Mouse (Mus musculus) lung, embryonic 16.5 days (tissue): ENCODE results near the gene Invs. TPM values are rescaled to one million over a fixed set of nuclear protein-coding genes. Genes with fewer than 3 reads are reported as not detected.

Experiments used
- ATAC-seq: fragments of 200-750 bp; cut with Nextera tagmentation; 2 replicates; pipeline ENCODE4 v1.8.0; 2017; ENCODE audit warnings: low read depth, mild to moderate bottlenecking, moderate library complexity
- H3K27ac ChIP-seq: fragments of 300-500 bp; sonication (generic); 2 replicates; pipeline ENCODE4 v1.5.1; 2014; ENCODE audit warnings: mild to moderate bottlenecking, control low read depth, low read length
- H3K27me3 ChIP-seq: fragments of 300-500 bp; sonication (generic); 2 replicates; pipeline ENCODE4 v1.6.1; 2014; ENCODE audit warnings: low read depth, low read length, mixed read lengths; ENCODE audit not compliant: control insufficient read depth, insufficient read depth
- H3K36me3 ChIP-seq: fragments of 300-500 bp; sonication (generic); 2 replicates; pipeline ENCODE4 v1.6.1; 2014; ENCODE audit warnings: low read length; ENCODE audit not compliant: control insufficient read depth, insufficient read depth
- H3K4me1 ChIP-seq: fragments of 300-500 bp; sonication (generic); replicated peaks from 2 replicates; pipeline ENCODE4 v1.6.1; 2014; ENCODE audit warnings: low read length, mixed read lengths; ENCODE audit not compliant: control insufficient read depth, insufficient read depth
- H3K4me2 ChIP-seq: fragments of 300-500 bp; sonication (generic); 2 replicates; pipeline ENCODE4 v1.6.1; 2014; ENCODE audit warnings: low read depth, low read length, control low read depth
- H3K4me3 ChIP-seq: fragments of 300-500 bp; sonication (generic); 2 replicates; pipeline ENCODE4 v1.5.1; 2014; ENCODE audit warnings: mild to moderate bottlenecking, low read length, control low read depth
- H3K9ac ChIP-seq: fragments of 300-500 bp; sonication (generic); 2 replicates; pipeline ENCODE4 v1.6.1; 2014; ENCODE audit warnings: low read length, control low read depth
- H3K9me3 ChIP-seq: fragments of 300-500 bp; sonication (generic); 2 replicates; pipeline ENCODE4 v1.6.1; 2016; ENCODE audit warnings: low read length; ENCODE audit not compliant: control insufficient read depth
- WGBS: fragments of 180-500 bp; shearing (Covaris S2); extraction: QIAGEN DNeasy Blood & Tissue Kit; methylation state at CpG from one replicate; pipeline ENCODE4 v1.1.7; 2014; 5-methylcytosine and 5-hydroxymethylcytosine counted together
- polyA plus RNA-seq: library from polyadenylated mRNA; unstranded; fragments of >200 nt; fragmentation: Nextera tagmentation; extraction: Ambion mirVana; gene quantifications from 2 replicates; pipeline ENCODE4 v1.2.1, GENCODE M21; 2015

Gene Invs
- polyA plus RNA-seq, 1 experiment from 2014 or later = 10.0 TPM

DNA sequence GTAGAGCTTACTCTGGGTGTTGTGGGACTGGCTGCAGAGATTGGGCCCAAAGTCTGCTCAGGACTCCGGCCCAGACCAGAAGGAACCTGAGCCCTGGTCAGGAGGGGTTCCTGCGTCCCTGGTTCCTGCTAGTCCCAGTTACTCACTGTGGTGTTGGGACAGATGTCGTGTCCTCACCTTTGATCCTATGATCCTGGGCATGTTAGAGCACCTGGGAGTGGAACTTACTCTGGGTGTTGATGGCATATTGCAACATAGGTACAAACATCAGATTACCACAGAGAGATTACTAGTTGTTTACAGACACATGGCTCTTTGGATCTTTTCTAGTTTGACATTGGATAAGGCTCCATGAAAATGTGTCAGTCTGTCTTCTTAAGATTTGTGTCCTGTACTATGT lies 35.3 kb downstream of the Invs start:
- 84% methylated on average over 3 of the region's 3 CpGs for WGBS

DNA sequence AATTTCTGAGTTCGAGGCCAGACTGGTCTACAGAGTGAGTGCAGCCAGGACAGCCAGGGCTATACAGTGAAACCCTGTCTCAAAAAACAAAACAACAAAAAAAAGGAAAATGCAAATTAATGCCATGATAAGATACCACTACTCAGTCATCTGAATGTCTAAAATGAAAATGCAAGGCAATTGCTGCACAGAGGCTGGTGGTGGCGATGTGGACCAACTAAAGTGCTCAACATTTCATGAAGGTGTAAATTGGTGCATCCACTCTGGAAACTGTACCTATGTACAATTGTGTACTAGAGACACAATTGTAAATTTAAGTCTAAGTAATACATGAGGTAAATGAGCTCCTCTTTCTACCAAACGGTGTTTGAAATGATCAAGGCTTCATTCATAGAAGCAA lies 36.5 kb downstream of the Invs start:
- no peak for ATAC-seq
- WGBS = 90% methylated on average over 3 of the region's 3 CpGs
- no peaks in the 10 kb centered on the region for H3K27me3 ChIP-seq
- no peak overlapping the region for H3K9ac ChIP-seq
- H3K4me3 ChIP-seq = no peak overlapping the region
- no peak overlapping the region for H3K27ac ChIP-seq
- H3K4me1 ChIP-seq = no peaks in the 10 kb centered on the region
- H3K36me3 ChIP-seq = no peaks in the 10 kb centered on the region
- no peaks in the 10 kb centered on the region for H3K9me3 ChIP-seq
- H3K4me2 ChIP-seq = no peak overlapping the region

More for the DNA sequence above, 35.3 kb downstream of the Invs start:
- H3K27me3 ChIP-seq = no peaks in the 10 kb centered on the region
- no peaks in the 10 kb centered on the region for H3K9me3 ChIP-seq
- H3K9ac ChIP-seq = no peak overlapping the region
- no peaks in the 10 kb centered on the region for H3K4me1 ChIP-seq
- H3K36me3 ChIP-seq = peaks cover 5% of the 10 kb centered on the region; the same call in 1 of the 2 replicates
- H3K4me2 ChIP-seq = no peak overlapping the region
- no peak overlapping the region for H3K4me3 ChIP-seq
- no peak for ATAC-seq
- H3K27ac ChIP-seq = no peak overlapping the region

GRCm38 (mm10) chr4:48321276-48321675 lies 41.7 kb downstream of the Invs start:
- WGBS = 59% methylated on average over 1 of the region's 1 CpGs
- Histone ChIP-seq H3K4me3 (no peak overlapping the region), H3K36me3 (no peaks in the 10 kb centered on the region), H3K4me1 (no peaks in the 10 kb centered on the region), H3K9me3 (no peaks in the 10 kb centered on the region), H3K9ac (no peak overlapping the region), H3K27me3 (no peaks in the 10 kb centered on the region), H3K4me2 (no peak overlapping the region), H3K27ac (no peak overlapping the region)
- no peak for ATAC-seq

DNA sequence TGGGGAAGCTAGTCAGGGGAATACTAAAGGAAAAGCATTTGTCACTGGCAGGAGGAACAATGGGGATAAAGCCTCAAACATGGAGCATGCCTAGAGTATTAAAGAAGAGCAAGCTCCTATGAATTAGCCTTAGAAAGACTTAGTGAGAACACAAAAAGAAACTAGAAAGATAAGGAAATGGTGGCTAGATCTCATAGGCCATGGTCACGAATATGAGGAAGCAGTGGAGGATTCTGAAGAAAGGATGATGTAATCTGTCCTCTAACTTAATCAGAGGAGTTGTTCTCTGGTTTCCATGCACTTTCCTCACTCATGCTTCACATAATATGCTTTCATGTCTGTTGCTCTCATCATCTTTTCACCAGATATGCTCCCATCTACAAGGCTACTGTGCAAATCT lies 42.5 kb downstream of the Invs start:
- Histone ChIP-seq H3K4me3 (no peak overlapping the region), H3K4me2 (no peak overlapping the region), H3K27ac (no peak overlapping the region), H3K4me1 (no peaks in the 10 kb centered on the region), H3K36me3 (no peaks in the 10 kb centered on the region), H3K9me3 (no peaks in the 10 kb centered on the region), H3K27me3 (no peaks in the 10 kb centered on the region), H3K9ac (no peak overlapping the region)
- WGBS = 50% methylated on average over 1 of the region's 1 CpGs
- no peak for ATAC-seq

DNA sequence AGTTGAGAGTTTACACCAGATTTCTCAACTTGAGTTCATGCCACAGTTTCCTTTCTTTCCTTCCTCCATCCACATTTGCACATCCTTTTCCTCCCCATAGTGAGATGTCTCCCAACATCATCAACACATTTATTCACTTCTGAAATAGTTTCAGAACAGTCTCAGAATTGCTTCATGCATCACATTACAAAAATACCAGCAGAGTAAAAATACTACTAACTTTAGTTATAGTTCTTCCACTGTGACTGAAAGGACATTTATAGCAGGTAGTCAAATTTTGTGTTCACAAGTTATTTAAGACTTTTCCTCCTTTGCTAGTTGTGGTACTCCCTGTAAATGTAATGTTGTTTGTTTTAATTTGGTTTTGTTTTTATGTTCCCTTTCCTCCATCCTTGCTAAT lies 47.6 kb downstream of the Invs start:
- no peak overlapping the region for H3K4me3 ChIP-seq
- H3K27me3 ChIP-seq = no peaks in the 10 kb centered on the region
- no peak overlapping the region for H3K27ac ChIP-seq
- no peaks in the 10 kb centered on the region for H3K36me3 ChIP-seq
- H3K9me3 ChIP-seq = no peaks in the 10 kb centered on the region
- H3K4me1 ChIP-seq = no peaks in the 10 kb centered on the region
- no peak overlapping the region for H3K4me2 ChIP-seq
- H3K9ac ChIP-seq = no peak overlapping the region
- no peak for ATAC-seq

DNA sequence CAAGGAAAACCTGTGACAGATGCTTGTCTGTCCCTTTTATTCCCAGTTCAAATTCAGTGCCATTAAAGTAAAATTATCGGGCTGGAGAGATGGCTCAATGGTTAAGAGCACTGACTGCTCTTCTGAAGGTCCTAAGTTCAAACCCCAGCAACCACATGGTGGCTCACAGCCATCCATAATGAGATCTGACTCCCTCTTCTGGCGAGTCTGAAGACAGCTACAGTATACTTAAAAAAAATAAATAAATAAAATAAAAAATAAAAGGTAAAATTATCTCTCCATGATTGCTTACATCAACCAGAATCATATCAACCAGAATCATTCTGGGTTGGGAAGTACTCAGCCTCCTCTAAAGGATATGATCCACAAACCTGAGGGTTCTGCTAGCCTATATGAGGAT lies 48.5 kb downstream of the Invs start:
- Histone ChIP-seq H3K9ac (no peak overlapping the region), H3K36me3 (no peaks in the 10 kb centered on the region), H3K4me2 (no peak overlapping the region), H3K27ac (no peak overlapping the region), H3K4me3 (no peak overlapping the region), H3K9me3 (no peaks in the 10 kb centered on the region), H3K27me3 (no peaks in the 10 kb centered on the region), H3K4me1 (no peaks in the 10 kb centered on the region)
- 51% methylated on average over 2 of the region's 2 CpGs for WGBS
- no peak for ATAC-seq

GRCm38 (mm10) chr4:48332453-48333051 lies 53.0 kb downstream of the Invs start:
- Histone ChIP-seq H3K36me3 (no peaks in the 10 kb centered on the region), H3K27me3 (no peaks in the 10 kb centered on the region), H3K4me1 (no peaks in the 10 kb centered on the region), H3K9me3 (no peaks in the 10 kb centered on the region), H3K4me3 (no peak overlapping the region), H3K9ac (no peak overlapping the region), H3K4me2 (no peak overlapping the region), H3K27ac (no peak overlapping the region)
- ATAC-seq = no peak
- 74% methylated on average over 6 of the region's 6 CpGs for WGBS

GRCm38 (mm10) chr4:48334927-48335763 lies 55.6 kb downstream of the Invs start:
- no peak for ATAC-seq
- no peak overlapping the region for H3K4me2 ChIP-seq
- H3K4me3 ChIP-seq = no peak overlapping the region
- no peak overlapping the region for H3K9ac ChIP-seq
- no peaks in the 10 kb centered on the region for H3K36me3 ChIP-seq
- no peaks in the 10 kb centered on the region for H3K27me3 ChIP-seq
- no peaks in the 10 kb centered on the region for H3K4me1 ChIP-seq
- 18% methylated on average over 7 of the region's 7 CpGs for WGBS
- no peaks in the 10 kb centered on the region for H3K9me3 ChIP-seq
- no peak overlapping the region for H3K27ac ChIP-seq

DNA sequence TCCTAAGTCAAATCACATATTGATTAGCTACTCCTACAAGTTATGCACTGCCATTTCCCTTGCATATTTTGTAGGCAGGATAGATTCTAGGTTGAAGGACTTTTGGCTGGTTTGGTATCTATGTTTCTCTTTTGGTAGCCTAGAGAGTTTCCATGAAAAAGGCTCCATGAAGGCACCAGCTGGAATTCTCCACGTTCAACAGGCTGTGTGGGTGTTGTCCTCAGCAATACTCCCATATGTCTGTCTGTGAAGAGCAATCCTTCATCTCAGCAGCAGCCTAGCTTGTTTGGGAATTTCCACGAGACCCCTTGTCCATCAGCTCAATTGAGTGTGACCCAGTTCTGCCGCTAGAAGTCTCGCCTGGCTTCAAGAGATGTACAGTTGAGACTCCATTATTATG lies 63.1 kb downstream of the Invs start:
- Histone ChIP-seq H3K36me3 (no peaks in the 10 kb centered on the region), H3K9me3 (no peaks in the 10 kb centered on the region), H3K9ac (no peak overlapping the region), H3K4me1 (no peaks in the 10 kb centered on the region), H3K4me3 (no peak overlapping the region), H3K27me3 (no peaks in the 10 kb centered on the region), H3K4me2 (no peak overlapping the region), H3K27ac (no peak overlapping the region)
- ATAC-seq = no peak
- WGBS = 79% methylated on average over 4 of the region's 4 CpGs
